Mouse (Mus musculus) limb, embryonic 14.5 days (tissue): ENCODE measurements around the gene Aif1l. TPM values are rescaled to one million over a fixed set of nuclear protein-coding genes. Genes with fewer than 3 reads are reported as not detected.

Source experiments
- ATAC-seq: fragments of 200-750 bp; cut with Nextera tagmentation; 2 replicates; pipeline ENCODE4 v1.8.0; 2017; ENCODE audit warnings: low read depth, moderate number of reproducible peaks, moderate TSS enrichment; ENCODE audit not compliant: low FRiP score
- DNase-seq: peaks from one replicate; pipeline ENCODE4 v3.0.0-alpha.2; 2015; ENCODE audit warnings: low spot score
- H3K27ac ChIP-seq: fragments of 300-500 bp; sonication (generic); replicated peaks from 2 replicates; pipeline ENCODE4 v1.5.1; 2014; ENCODE audit warnings: low read depth, mild to moderate bottlenecking, low read length, moderate library complexity, mixed read lengths
- H3K27me3 ChIP-seq: fragments of 300-500 bp; sonication (generic); 2 replicates; pipeline ENCODE4 v1.6.1; 2014; ENCODE audit warnings: low read length, mixed read lengths; ENCODE audit not compliant: control insufficient read depth, insufficient read depth
- H3K36me3 ChIP-seq: fragments of 300-500 bp; sonication (generic); 2 replicates; pipeline ENCODE4 v1.6.1; 2014; ENCODE audit warnings: mild to moderate bottlenecking, low read length, moderate library complexity, mixed read lengths; ENCODE audit not compliant: control insufficient read depth, insufficient read depth
- H3K4me1 ChIP-seq: fragments of 300-500 bp; sonication (generic); 2 replicates; pipeline ENCODE4 v1.6.1; 2014; ENCODE audit warnings: antibody characterized with exemption, low read length, mixed read lengths; ENCODE audit not compliant: control insufficient read depth, insufficient read depth
- H3K4me2 ChIP-seq: fragments of 300-500 bp; sonication (generic); replicated peaks from 2 replicates; pipeline ENCODE4 v1.6.1; 2014; ENCODE audit warnings: low read depth, mild to moderate bottlenecking, low read length, moderate library complexity; ENCODE audit not compliant: severe bottlenecking
- H3K4me3 ChIP-seq: fragments of 300-500 bp; sonication (generic); replicated peaks from 2 replicates; pipeline ENCODE4 v1.5.1; 2014; ENCODE audit warnings: low read length
- H3K9ac ChIP-seq: fragments of 300-500 bp; sonication (generic); 2 replicates; pipeline ENCODE4 v1.6.1; 2014; ENCODE audit warnings: mild to moderate bottlenecking, low read depth, low read length, moderate library complexity; ENCODE audit not compliant: severe bottlenecking
- H3K9me3 ChIP-seq: fragments of 300-500 bp; sonication (generic); 2 replicates; pipeline ENCODE4 v1.6.1; 2016; ENCODE audit warnings: low read length; ENCODE audit not compliant: control insufficient read depth
- POLR2A ChIP-seq: fragments of 200-500 bp; IDR thresholded peaks from 2 replicates; pipeline ENCODE4 v1.8.0; 2012; ENCODE audit warnings: inconsistent platforms, mild to moderate bottlenecking, moderate library complexity, borderline replicate concordance; ENCODE audit not compliant: insufficient read depth, insufficient read length; ENCODE audit errors: extremely low read depth
- WGBS: fragments of 180-500 bp; shearing (Covaris S2); extraction: QIAGEN DNeasy Blood & Tissue Kit; methylation state at CpG from one replicate; pipeline ENCODE4 v1.1.7; 2014; 5-methylcytosine and 5-hydroxymethylcytosine counted together
- polyA plus RNA-seq, 2 experiments: library from polyadenylated mRNA; depleted of rRNA in 1 of 2; stranded (reverse) in 1 of 2; unstranded in 1 of 2; fragments of >200 nt; fragmentation: Nextera tagmentation in 1 of 2; extraction: Ambion mirVana in 1 of 2; gene quantifications; 2 replicates each; pipeline versions ENCODE4 v1.2.1 to v1.2.3; 2012 to 2014

Gene Aif1l
- polyA plus RNA-seq, 2 experiments = 28.2 to 32.3 TPM

- H3K9me3 ChIP-seq = no peaks in the 10 kb centered on the region
- no peaks in the 10 kb centered on the region for H3K4me1 ChIP-seq
- no peak overlapping the region for H3K4me2 ChIP-seq
- ATAC-seq (no peak), DNase-seq (no peak)
- no peaks in the 10 kb centered on the region for H3K27me3 ChIP-seq
- TF ChIP-seq POLR2A = no peak
- H3K4me3 ChIP-seq = no peak overlapping the region
- H3K27ac ChIP-seq = no peak overlapping the region
- H3K9ac ChIP-seq = no peak overlapping the region
- H3K36me3 ChIP-seq = peaks cover 20% of the 10 kb centered on the region; the same call in 1 of the 2 replicates
Observed at GRCm38 (mm10) chr2:31965110-31965509, 15.2 kb downstream of the Aif1l start.

GRCm38 (mm10) chr2:31966801-31967200, 16.9 kb downstream of the Aif1l start:
- DNase-seq (no peak), ATAC-seq (no peak)
- no peak overlapping the region for H3K9ac ChIP-seq
- peaks cover 23% of the 10 kb centered on the region for H3K36me3 ChIP-seq
- no peak overlapping the region for H3K27ac ChIP-seq
- H3K4me3 ChIP-seq = no peak overlapping the region
- 78% methylated on average over 8 of the region's 8 CpGs for WGBS
- H3K9me3 ChIP-seq = no peaks in the 10 kb centered on the region
- no peaks in the 10 kb centered on the region for H3K27me3 ChIP-seq
- H3K4me2 ChIP-seq = no peak overlapping the region
- no peak for TF ChIP-seq POLR2A
- no peaks in the 10 kb centered on the region for H3K4me1 ChIP-seq

GRCm38 (mm10) chr2:31972589-31972988, 22.6 kb downstream of the Aif1l start:
- ATAC-seq (no peak), DNase-seq (no peak)
- Histone ChIP-seq H3K9ac (no peak overlapping the region), H3K9me3 (no peaks in the 10 kb centered on the region), H3K4me3 (no peak overlapping the region), H3K27me3 (no peaks in the 10 kb centered on the region), H3K36me3 (peaks cover 33% of the 10 kb centered on the region), H3K4me2 (no peak overlapping the region), H3K27ac (no peak overlapping the region), H3K4me1 (peaks cover 13% of the 10 kb centered on the region)
- no peak for TF ChIP-seq POLR2A
- WGBS = 95% methylated on average over 4 of the region's 4 CpGs

- Histone ChIP-seq H3K9me3 (no peaks in the 10 kb centered on the region), H3K27ac (peak within 1 kb of the TSS; percentile 70), H3K4me3 (peak within 1 kb of the TSS; percentile 96), H3K4me2 (peak within 1 kb of the TSS; percentile 82), H3K27me3 (no peaks in the 10 kb centered on the region), H3K4me1 (peaks cover 13% of the 10 kb centered on the region), H3K9ac (peak within 1 kb of the TSS; percentile 95), H3K36me3 (peaks cover 45% of the 10 kb centered on the region)
- WGBS = 2% methylated on average over 56 of the region's 60 CpGs
- DNase-seq = peak; percentile 98
- peak; percentile 36; the same call in 1 of the 2 replicates for TF ChIP-seq POLR2A
- ATAC-seq = peak; percentile 100
Observed at GRCm38 (mm10) chr2:31974141-31974808, 24.3 kb downstream of the Aif1l start, which contains the start of gene Nup214. TSS of gene Nup214 (plus strand) at chr2:31974436.

- H3K9ac ChIP-seq = peak overlapping the region; percentile 95
- H3K27ac ChIP-seq = no peak overlapping the region; the same call in 1 of the 2 replicates
- H3K36me3 ChIP-seq = peaks cover 50% of the 10 kb centered on the region
- 10% methylated on average over 13 of the region's 13 CpGs for WGBS
- H3K4me3 ChIP-seq = peak overlapping the region; percentile 96
- ATAC-seq = no peak
- TF ChIP-seq POLR2A = no peak
- no peak for DNase-seq
- peak overlapping the region; percentile 80 for H3K4me2 ChIP-seq
- H3K4me1 ChIP-seq = peaks cover 13% of the 10 kb centered on the region
- no peaks in the 10 kb centered on the region for H3K9me3 ChIP-seq
- no peaks in the 10 kb centered on the region for H3K27me3 ChIP-seq
Observed at GRCm38 (mm10) chr2:31974809-31975371, 25.0 kb downstream of the Aif1l start.
